Mouse (Mus musculus): ENCODE measurements around the gene Bud23. TPM values are rescaled to one million over a fixed set of nuclear protein-coding genes. Genes with fewer than 3 reads are reported as not detected.

The Bud23 gene
- polyA plus RNA-seq, 1 experiment from 2014 or later, result 94.8 TPM

GRCm38 (mm10) chr5:135075655-135076054 is 10.9 kb upstream of the Bud23 start:
- Histone ChIP-seq H3K4me2 (ENCODE audit: low read depth, low read length) (no peak overlapping the region), H3K27me3 (ENCODE audit: control insufficient read depth, insufficient read depth, low read length) (no peaks in the 10 kb centered on the region), H3K27ac (ENCODE audit: low read length) (no peak overlapping the region), H3K4me3 (replicated peaks; ENCODE audit: low read length) (no peak overlapping the region), H3K36me3 (ENCODE audit: control insufficient read depth, insufficient read depth, low read length) (no peaks in the 10 kb centered on the region), H3K9ac (ENCODE audit: low read length) (no peak overlapping the region), H3K9me3 (replicated peaks; ENCODE audit: control insufficient read depth, low read length) (no peaks in the 10 kb centered on the region), H3K4me1 (ENCODE audit: control insufficient read depth, insufficient read depth, low read length) (peaks cover 14% of the 10 kb centered on the region)
- WGBS, result 63% methylated on average over 4 of the region's 4 CpGs
- ATAC-seq (ENCODE audit: insufficient read depth, low FRiP score), result no peak

- no peaks in the 10 kb centered on the region for H3K27me3 ChIP-seq (ENCODE audit: control insufficient read depth, insufficient read depth, low read length)
- no peaks in the 10 kb centered on the region for H3K9me3 ChIP-seq (replicated peaks; ENCODE audit: control insufficient read depth, low read length)
- H3K9ac ChIP-seq (ENCODE audit: low read length), result peak overlapping the region; percentile 62
- 32% methylated on average over 26 of the region's 26 CpGs for WGBS
- no peak overlapping the region for H3K4me2 ChIP-seq (ENCODE audit: low read depth, low read length)
- H3K4me3 ChIP-seq (replicated peaks; ENCODE audit: low read length), result no peak overlapping the region
- no peaks in the 10 kb centered on the region for H3K36me3 ChIP-seq (ENCODE audit: control insufficient read depth, insufficient read depth, low read length)
- H3K27ac ChIP-seq (ENCODE audit: low read length), result no peak overlapping the region
- no peak for ATAC-seq (ENCODE audit: insufficient read depth, low FRiP score)
- H3K4me1 ChIP-seq (ENCODE audit: control insufficient read depth, insufficient read depth, low read length), result peaks cover 13% of the 10 kb centered on the region
These were observed 8.8 kb upstream of the Bud23 start for GRCm38 (mm10) chr5:135073349-135074150.

- Histone ChIP-seq H3K9me3 (replicated peaks; ENCODE audit: control insufficient read depth, low read length) (no peaks in the 10 kb centered on the region), H3K27ac (ENCODE audit: low read length) (no peak overlapping the region), H3K27me3 (ENCODE audit: control insufficient read depth, insufficient read depth, low read length) (no peaks in the 10 kb centered on the region), H3K9ac (ENCODE audit: low read length) (no peak overlapping the region), H3K4me1 (ENCODE audit: control insufficient read depth, insufficient read depth, low read length) (peaks cover 10% of the 10 kb centered on the region), H3K36me3 (ENCODE audit: control insufficient read depth, insufficient read depth, low read length) (no peaks in the 10 kb centered on the region), H3K4me3 (replicated peaks; ENCODE audit: low read length) (no peak overlapping the region), H3K4me2 (ENCODE audit: low read depth, low read length) (no peak overlapping the region)
- 67% methylated on average over 6 of the region's 6 CpGs for whole genome bisulfite sequencing
- no peak for ATAC-seq (ENCODE audit: insufficient read depth, low FRiP score)
These were observed 8.0 kb upstream of the Bud23 start for GRCm38 (mm10) chr5:135072720-135073119.

- no peak overlapping the region for H3K27ac ChIP-seq (ENCODE audit: low read length)
- ATAC-seq (ENCODE audit: insufficient read depth, low FRiP score), result no peak
- no peak overlapping the region for H3K4me2 ChIP-seq (ENCODE audit: low read depth, low read length)
- no peak overlapping the region for H3K4me3 ChIP-seq (replicated peaks; ENCODE audit: low read length)
- WGBS, result 91% methylated on average over 2 of the region's 2 CpGs
- no peak overlapping the region for H3K9ac ChIP-seq (ENCODE audit: low read length)
- H3K9me3 ChIP-seq (replicated peaks; ENCODE audit: control insufficient read depth, low read length), result no peaks in the 10 kb centered on the region
- H3K4me1 ChIP-seq (ENCODE audit: control insufficient read depth, insufficient read depth, low read length), result peaks cover 9% of the 10 kb centered on the region
- H3K27me3 ChIP-seq (ENCODE audit: control insufficient read depth, insufficient read depth, low read length), result no peaks in the 10 kb centered on the region
- H3K36me3 ChIP-seq (ENCODE audit: control insufficient read depth, insufficient read depth, low read length), result no peaks in the 10 kb centered on the region
These were observed 7.3 kb upstream of the Bud23 start for GRCm38 (mm10) chr5:135072061-135072460.

- Histone ChIP-seq H3K4me3 (replicated peaks; ENCODE audit: low read length) (no peak overlapping the region), H3K4me2 (ENCODE audit: low read depth, low read length) (no peak overlapping the region), H3K36me3 (ENCODE audit: control insufficient read depth, insufficient read depth, low read length) (no peaks in the 10 kb centered on the region), H3K27me3 (ENCODE audit: control insufficient read depth, insufficient read depth, low read length) (no peaks in the 10 kb centered on the region), H3K9me3 (replicated peaks; ENCODE audit: control insufficient read depth, low read length) (no peaks in the 10 kb centered on the region), H3K27ac (ENCODE audit: low read length) (no peak overlapping the region), H3K9ac (ENCODE audit: low read length) (no peak overlapping the region), H3K4me1 (ENCODE audit: control insufficient read depth, insufficient read depth, low read length) (peaks cover 11% of the 10 kb centered on the region)
- WGBS, result 80% methylated on average over 3 of the region's 3 CpGs
- ATAC-seq (ENCODE audit: insufficient read depth, low FRiP score), result no peak
These were observed 5.7 kb upstream of the Bud23 start for GRCm38 (mm10) chr5:135070448-135070847.

GRCm38 (mm10) chr5:135066008-135066407 is 1.2 kb upstream of the Bud23 start:
- Histone ChIP-seq H3K9me3 (replicated peaks; ENCODE audit: control insufficient read depth, low read length) (no peaks in the 10 kb centered on the region), H3K27me3 (ENCODE audit: control insufficient read depth, insufficient read depth, low read length) (no peaks in the 10 kb centered on the region), H3K4me3 (replicated peaks; ENCODE audit: low read length) (no peak overlapping the region), H3K27ac (ENCODE audit: low read length) (no peak overlapping the region), H3K9ac (ENCODE audit: low read length) (no peak overlapping the region), H3K36me3 (ENCODE audit: control insufficient read depth, insufficient read depth, low read length) (0 out of 2 replicates have a peak, but pooled peaks cover under 1% of the 10 kb centered on the region), H3K4me2 (ENCODE audit: low read depth, low read length) (no peak overlapping the region), H3K4me1 (ENCODE audit: control insufficient read depth, insufficient read depth, low read length) (peaks cover 14% of the 10 kb centered on the region)
- ATAC-seq (ENCODE audit: insufficient read depth, low FRiP score), result no peak
- 92% methylated on average over 3 of the region's 3 CpGs for WGBS

GRCm38 (mm10) chr5:135064382-135064766 is 385 bp downstream of the Bud23 start:
- Histone ChIP-seq H3K9me3 (replicated peaks; ENCODE audit: control insufficient read depth, low read length) (no peaks in the 10 kb centered on the region), H3K27ac (ENCODE audit: low read length) (peak overlapping the region; percentile 66), H3K27me3 (ENCODE audit: control insufficient read depth, insufficient read depth, low read length) (no peaks in the 10 kb centered on the region), H3K36me3 (ENCODE audit: control insufficient read depth, insufficient read depth, low read length) (peaks cover 13% of the 10 kb centered on the region; the same call in 1 of the 2 replicates), H3K4me3 (replicated peaks; ENCODE audit: low read length) (peak overlapping the region; percentile 97), H3K9ac (ENCODE audit: low read length) (peak overlapping the region; percentile 90), H3K4me2 (ENCODE audit: low read depth, low read length) (peak overlapping the region; percentile 85), H3K4me1 (ENCODE audit: control insufficient read depth, insufficient read depth, low read length) (peaks cover 14% of the 10 kb centered on the region)
- peak; percentile 48 for ATAC-seq (ENCODE audit: insufficient read depth, low FRiP score)
- under 1% methylated on average over 40 of the region's 40 CpGs for WGBS

- under 1% methylated on average over 52 of the region's 52 CpGs for WGBS
- Histone ChIP-seq H3K4me1 (ENCODE audit: control insufficient read depth, insufficient read depth, low read length) (peaks cover 14% of the 10 kb centered on the region), H3K9ac (ENCODE audit: low read length) (peak within 1 kb of the TSS; percentile 90), H3K9me3 (replicated peaks; ENCODE audit: control insufficient read depth, low read length) (no peaks in the 10 kb centered on the region), H3K4me2 (ENCODE audit: low read depth, low read length) (peak within 1 kb of the TSS; percentile 85), H3K27me3 (ENCODE audit: control insufficient read depth, insufficient read depth, low read length) (no peaks in the 10 kb centered on the region), H3K36me3 (ENCODE audit: control insufficient read depth, insufficient read depth, low read length) (peaks cover 13% of the 10 kb centered on the region), H3K27ac (ENCODE audit: low read length) (peak within 1 kb of the TSS; percentile 66), H3K4me3 (replicated peaks; ENCODE audit: low read length) (peak within 1 kb of the TSS; percentile 97)
- ATAC-seq (ENCODE audit: insufficient read depth, low FRiP score), result peak; percentile 97
These were observed 954 bp downstream of the Bud23 start, which contains the start of gene Dnajc30 for GRCm38 (mm10) chr5:135063629-135064381. Gene Dnajc30, plus strand, starts transcription at chr5:135064202.

GRCm38 (mm10) chr5:135053356-135053755 is 11.4 kb downstream of the Bud23 start:
- Histone ChIP-seq H3K27ac (ENCODE audit: low read length) (no peak overlapping the region), H3K27me3 (ENCODE audit: control insufficient read depth, insufficient read depth, low read length) (no peaks in the 10 kb centered on the region), H3K36me3 (ENCODE audit: control insufficient read depth, insufficient read depth, low read length) (no peaks in the 10 kb centered on the region), H3K4me1 (ENCODE audit: control insufficient read depth, insufficient read depth, low read length) (no peaks in the 10 kb centered on the region), H3K9ac (ENCODE audit: low read length) (no peak overlapping the region), H3K4me3 (replicated peaks; ENCODE audit: low read length) (no peak overlapping the region), H3K9me3 (replicated peaks; ENCODE audit: control insufficient read depth, low read length) (no peaks in the 10 kb centered on the region), H3K4me2 (ENCODE audit: low read depth, low read length) (no peak overlapping the region)
- WGBS, result 86% methylated on average over 12 of the region's 12 CpGs
- no peak for ATAC-seq (ENCODE audit: insufficient read depth, low FRiP score)

All from stomach, embryonic 16.5 days (tissue).